Mouse (Mus musculus): ENCODE measurements at regions not wholly inside any gene's neighbourhood (a gene's known extent, or its start where the extent isn't known, plus 50 kb on each side); places are given as distances from the start of the nearest gene placed in this dataset.

GRCm38 (mm10) chr8:89646946-89647345, 603.0 kb upstream of the Sall1 start:
- no peak for ATAC-seq (ENCODE audit: insufficient number of reproducible peaks, low FRiP score)
- 83% methylated on average over 5 of the region's 5 CpGs for WGBS
- H3K27me3 ChIP-seq (replicated peaks), result no peaks in the 10 kb centered on the region

GRCm38 (mm10) chr8:89641339-89641738, 597.4 kb upstream of the Sall1 start:
- 70% methylated on average over 5 of the region's 5 CpGs for WGBS
- no peak for ATAC-seq (ENCODE audit: insufficient number of reproducible peaks, low FRiP score)
- Histone ChIP-seq H3K27me3 (replicated peaks) (no peaks in the 10 kb centered on the region), H3K4me3 (no peak overlapping the region), H3K36me3 (no peaks in the 10 kb centered on the region), H3K9ac (no peak overlapping the region), H3K27ac (ENCODE audit: poor library complexity, severe bottlenecking) (no peak overlapping the region), H3K4me2 (no peak overlapping the region), H3K4me1 (replicated peaks) (no peaks in the 10 kb centered on the region), H3K9me3 (replicated peaks) (no peaks in the 10 kb centered on the region)

More at GRCm38 (mm10) chr8:89646946-89647345, 603.0 kb upstream of the Sall1 start:
- Histone ChIP-seq H3K4me2 (no peak overlapping the region), H3K4me3 (no peak overlapping the region), H3K27ac (ENCODE audit: poor library complexity, severe bottlenecking) (no peak overlapping the region), H3K4me1 (replicated peaks) (no peaks in the 10 kb centered on the region), H3K9me3 (replicated peaks) (no peaks in the 10 kb centered on the region), H3K9ac (no peak overlapping the region), H3K36me3 (no peaks in the 10 kb centered on the region)

GRCm38 (mm10) chr8:89634864-89635263, 590.9 kb upstream of the Sall1 start:
- H3K4me3 ChIP-seq, result no peak overlapping the region
- H3K9me3 ChIP-seq (replicated peaks), result 0 out of 2 replicates have a peak, but pooled peaks cover 3% of the 10 kb centered on the region
- H3K27me3 ChIP-seq (replicated peaks), result no peaks in the 10 kb centered on the region
- no peak overlapping the region for H3K4me2 ChIP-seq
- H3K36me3 ChIP-seq, result no peaks in the 10 kb centered on the region
- no peak overlapping the region for H3K27ac ChIP-seq (ENCODE audit: poor library complexity, severe bottlenecking)
- no peak for ATAC-seq (ENCODE audit: insufficient number of reproducible peaks, low FRiP score)
- WGBS, result 85% methylated on average over 2 of the region's 2 CpGs
- H3K4me1 ChIP-seq (replicated peaks), result no peaks in the 10 kb centered on the region
- H3K9ac ChIP-seq, result no peak overlapping the region

- no peak overlapping the region for H3K4me3 ChIP-seq
- WGBS, result 76% methylated on average over 5 of the region's 5 CpGs
- no peaks in the 10 kb centered on the region for H3K4me1 ChIP-seq (replicated peaks)
- H3K27me3 ChIP-seq (replicated peaks), result no peaks in the 10 kb centered on the region
- no peak for ATAC-seq (ENCODE audit: insufficient number of reproducible peaks, low FRiP score)
- no peak overlapping the region for H3K4me2 ChIP-seq
- no peaks in the 10 kb centered on the region for H3K36me3 ChIP-seq
- H3K9me3 ChIP-seq (replicated peaks), result 0 out of 2 replicates have a peak, but pooled peaks cover 3% of the 10 kb centered on the region
- no peak overlapping the region for H3K9ac ChIP-seq
- H3K27ac ChIP-seq (ENCODE audit: poor library complexity, severe bottlenecking), result no peak overlapping the region
These were observed 588.3 kb upstream of the Sall1 start for GRCm38 (mm10) chr8:89632304-89632703.

DNA sequence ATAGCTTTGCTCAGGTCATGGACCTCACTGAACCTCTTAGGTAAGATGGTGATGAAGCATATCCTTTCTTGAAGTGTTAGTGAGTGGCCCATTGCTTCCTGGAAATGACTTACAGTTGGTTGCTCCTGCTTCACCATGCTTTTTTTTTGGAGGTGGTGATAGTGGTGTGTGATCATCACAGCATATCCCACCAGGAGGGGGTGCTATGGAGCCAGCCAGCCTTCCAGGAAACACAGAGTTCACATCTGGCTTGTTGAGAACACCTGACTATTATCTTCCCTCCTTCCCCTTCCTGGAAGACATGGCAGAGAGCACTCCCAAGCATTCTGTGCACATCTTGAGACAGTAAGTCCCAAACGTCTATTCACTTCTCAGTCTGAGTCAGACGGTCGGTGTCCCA, 586.6 kb upstream of the Sall1 start:
- no peaks in the 10 kb centered on the region for H3K4me1 ChIP-seq (replicated peaks)
- no peak for ATAC-seq (ENCODE audit: insufficient number of reproducible peaks, low FRiP score)
- H3K27me3 ChIP-seq (replicated peaks), result no peaks in the 10 kb centered on the region
- no peaks in the 10 kb centered on the region for H3K36me3 ChIP-seq
- 0 out of 2 replicates have a peak, but pooled peaks cover 3% of the 10 kb centered on the region for H3K9me3 ChIP-seq (replicated peaks)
- H3K4me2 ChIP-seq, result no peak overlapping the region
- H3K27ac ChIP-seq (ENCODE audit: poor library complexity, severe bottlenecking), result no peak overlapping the region
- H3K9ac ChIP-seq, result no peak overlapping the region
- no peak overlapping the region for H3K4me3 ChIP-seq
- 91% methylated on average over 3 of the region's 3 CpGs for WGBS

DNA sequence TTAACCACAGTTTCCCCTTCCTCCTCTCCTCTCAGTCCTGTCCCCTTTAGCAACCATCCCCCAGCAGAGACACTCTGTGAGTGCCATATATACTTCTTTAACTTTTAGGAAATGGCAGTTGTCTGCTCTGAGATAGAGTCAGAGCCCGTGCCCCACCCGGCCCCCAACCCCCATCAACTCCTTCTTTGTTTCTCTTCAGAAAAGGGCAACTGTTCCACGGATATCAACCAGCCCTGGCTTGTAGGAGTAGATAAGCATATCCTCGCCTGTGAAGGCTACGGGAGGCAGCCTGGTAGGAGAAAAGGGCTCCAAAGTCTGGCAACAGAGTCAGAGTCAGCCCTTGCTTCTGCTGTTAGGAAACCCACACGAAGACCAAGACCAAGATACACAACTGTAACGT, 574.1 kb upstream of the Sall1 start:
- no peak for ATAC-seq (ENCODE audit: insufficient number of reproducible peaks, low FRiP score)
- no peak overlapping the region for H3K4me2 ChIP-seq
- H3K4me3 ChIP-seq, result no peak overlapping the region
- H3K36me3 ChIP-seq, result no peaks in the 10 kb centered on the region
- no peak overlapping the region for H3K27ac ChIP-seq (ENCODE audit: poor library complexity, severe bottlenecking)
- no peak overlapping the region for H3K9ac ChIP-seq
- whole genome bisulfite sequencing, result 34% methylated on average over 7 of the region's 7 CpGs
- H3K4me1 ChIP-seq (replicated peaks), result no peaks in the 10 kb centered on the region
- H3K27me3 ChIP-seq (replicated peaks), result no peaks in the 10 kb centered on the region
- H3K9me3 ChIP-seq (replicated peaks), result 0 out of 2 replicates have a peak, but pooled peaks cover 4% of the 10 kb centered on the region

GRCm38 (mm10) chr8:89615863-89616558, 572.0 kb upstream of the Sall1 start:
- no peaks in the 10 kb centered on the region for H3K27me3 ChIP-seq (replicated peaks)
- no peak for ATAC-seq (ENCODE audit: insufficient number of reproducible peaks, low FRiP score)
- no peak overlapping the region for H3K4me3 ChIP-seq
- no peak overlapping the region for H3K4me2 ChIP-seq
- no peaks in the 10 kb centered on the region for H3K4me1 ChIP-seq (replicated peaks)
- no peak overlapping the region for H3K27ac ChIP-seq (ENCODE audit: poor library complexity, severe bottlenecking)
- 0 out of 2 replicates have a peak, but pooled peaks cover 4% of the 10 kb centered on the region for H3K9me3 ChIP-seq (replicated peaks)
- H3K9ac ChIP-seq, result no peak overlapping the region
- WGBS, result 82% methylated on average over 8 of the region's 8 CpGs
- H3K36me3 ChIP-seq, result no peaks in the 10 kb centered on the region

GRCm38 (mm10) chr8:89609074-89609473, 565.1 kb upstream of the Sall1 start:
- ATAC-seq (ENCODE audit: insufficient number of reproducible peaks, low FRiP score), result no peak

GRCm38 (mm10) chr8:89605905-89606468, 562.0 kb upstream of the Sall1 start:
- Histone ChIP-seq H3K4me3 (no peak overlapping the region), H3K27ac (ENCODE audit: poor library complexity, severe bottlenecking) (no peak overlapping the region), H3K36me3 (no peaks in the 10 kb centered on the region), H3K9me3 (replicated peaks) (peaks cover 8% of the 10 kb centered on the region; the same call in 1 of the 2 replicates), H3K4me2 (no peak overlapping the region), H3K4me1 (replicated peaks) (no peaks in the 10 kb centered on the region), H3K9ac (no peak overlapping the region), H3K27me3 (replicated peaks) (no peaks in the 10 kb centered on the region)
- 78% methylated on average over 4 of the region's 4 CpGs for WGBS
- ATAC-seq (ENCODE audit: insufficient number of reproducible peaks, low FRiP score), result no peak

More at GRCm38 (mm10) chr8:89609074-89609473, 565.1 kb upstream of the Sall1 start:
- Histone ChIP-seq H3K27me3 (replicated peaks) (no peaks in the 10 kb centered on the region), H3K4me1 (replicated peaks) (no peaks in the 10 kb centered on the region), H3K9ac (no peak overlapping the region), H3K4me2 (no peak overlapping the region), H3K4me3 (no peak overlapping the region), H3K36me3 (no peaks in the 10 kb centered on the region), H3K9me3 (replicated peaks) (peaks cover 2% of the 10 kb centered on the region; the same call in 1 of the 2 replicates), H3K27ac (ENCODE audit: poor library complexity, severe bottlenecking) (no peak overlapping the region)
- WGBS, result 48% methylated on average over 4 of the region's 4 CpGs

GRCm38 (mm10) chr8:89604461-89604860, 560.5 kb upstream of the Sall1 start:
- H3K4me1 ChIP-seq (replicated peaks), result no peaks in the 10 kb centered on the region
- no peak overlapping the region for H3K4me2 ChIP-seq
- H3K27me3 ChIP-seq (replicated peaks), result no peaks in the 10 kb centered on the region
- H3K9ac ChIP-seq, result no peak overlapping the region
- no peak overlapping the region for H3K4me3 ChIP-seq
- H3K9me3 ChIP-seq (replicated peaks), result peaks cover 8% of the 10 kb centered on the region; the same call in 1 of the 2 replicates
- WGBS, result 82% methylated on average over 3 of the region's 3 CpGs
- ATAC-seq (ENCODE audit: insufficient number of reproducible peaks, low FRiP score), result no peak
- no peaks in the 10 kb centered on the region for H3K36me3 ChIP-seq
- H3K27ac ChIP-seq (ENCODE audit: poor library complexity, severe bottlenecking), result no peak overlapping the region

DNA sequence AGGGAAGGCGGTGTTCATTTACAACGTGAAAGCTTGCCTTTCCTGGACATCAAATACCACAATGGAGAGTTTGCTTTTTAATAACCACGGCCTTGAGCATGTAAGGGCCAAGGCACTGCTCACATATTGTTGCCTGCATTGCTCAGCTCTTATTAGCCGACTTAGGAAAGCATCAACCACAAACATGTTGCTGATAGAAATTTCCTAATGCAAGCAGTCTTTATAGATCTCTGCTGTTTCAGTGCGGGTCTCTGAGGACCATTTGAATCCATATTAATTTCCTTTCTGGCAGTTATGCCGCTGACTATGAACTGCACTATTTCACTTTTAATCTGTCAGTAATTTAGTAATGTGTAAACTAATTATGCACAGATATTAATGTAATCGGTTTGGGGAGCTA, 552.4 kb upstream of the Sall1 start:
- no peaks in the 10 kb centered on the region for H3K4me1 ChIP-seq (replicated peaks)
- no peaks in the 10 kb centered on the region for H3K9me3 ChIP-seq (replicated peaks)
- H3K27ac ChIP-seq (ENCODE audit: poor library complexity, severe bottlenecking), result no peak overlapping the region
- H3K4me3 ChIP-seq, result no peak overlapping the region
- H3K36me3 ChIP-seq, result no peaks in the 10 kb centered on the region
- H3K4me2 ChIP-seq, result no peak overlapping the region
- WGBS, result 77% methylated on average over 7 of the region's 7 CpGs
- no peaks in the 10 kb centered on the region for H3K27me3 ChIP-seq (replicated peaks)
- no peak overlapping the region for H3K9ac ChIP-seq
- no peak for ATAC-seq (ENCODE audit: insufficient number of reproducible peaks, low FRiP score)
